Mouse (Mus musculus): Measurements from ENCODE around the gene Stk11. TPM values are rescaled to one million over a fixed set of nuclear protein-coding genes. Genes with fewer than 3 reads are reported as not detected.

Gene Stk11
- polyA plus RNA-seq, 1 experiment from 2014 or later, result 140 TPM

DNA sequence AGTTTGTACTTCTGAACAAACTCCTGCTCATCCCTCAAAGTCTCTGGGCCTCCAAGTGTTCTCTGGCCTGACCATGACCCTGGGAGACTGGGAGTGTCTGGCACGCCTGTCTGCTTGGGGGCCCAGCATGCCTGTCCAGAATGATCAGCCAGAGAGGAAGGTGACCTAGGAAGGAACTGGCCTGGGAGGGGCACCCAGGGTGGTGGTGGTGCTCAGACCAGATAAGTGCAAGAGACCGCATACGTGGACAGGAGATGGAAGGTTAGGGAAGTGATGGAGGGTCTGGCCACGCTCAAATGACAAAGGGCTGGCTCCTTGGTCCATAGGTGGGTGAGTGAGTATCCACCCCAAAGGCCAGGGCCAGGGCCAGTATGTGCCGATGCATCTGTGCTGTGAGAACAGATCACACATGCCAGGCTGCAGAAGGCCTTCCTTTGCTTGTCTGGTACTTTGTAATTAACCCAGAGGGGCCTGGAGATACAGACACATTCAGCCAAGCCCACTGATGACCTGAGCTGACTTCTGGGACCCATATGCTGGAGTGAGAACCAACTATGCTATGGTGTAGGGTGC, 31.6 kb downstream of the Stk11 start:
- in situ Hi-C loops (cut with MboI; ENCODE audit: low pct_unique_long_range_greater_than_20kb), result no loop called here
- no peak for TF ChIP-seq CTCF (IDR thresholded peaks at IDR 0.05)
- H3K27me3 ChIP-seq, result no peaks in the 10 kb centered on the region
- CTCF ChIA-PET, result interaction anchor here (1.1 to 5.6 kb wide), 3 partner anchors 18 to 163 kb away, joined by 3 to 58 read pairs (median 4); partner anchors contain the start of genes Cirbp and Tmem259
- ATAC-seq (no peak), DNase-seq (ENCODE audit: low read depth, low spot score) (no peak)
- POLR2A ChIA-PET, result interaction anchor here (1.4 to 15.5 kb wide), 3 partner anchors 9 to 30 kb away, joined by 3 to 191 read pairs (median 8); partner anchors contain the start of gene Cirbp

DNA sequence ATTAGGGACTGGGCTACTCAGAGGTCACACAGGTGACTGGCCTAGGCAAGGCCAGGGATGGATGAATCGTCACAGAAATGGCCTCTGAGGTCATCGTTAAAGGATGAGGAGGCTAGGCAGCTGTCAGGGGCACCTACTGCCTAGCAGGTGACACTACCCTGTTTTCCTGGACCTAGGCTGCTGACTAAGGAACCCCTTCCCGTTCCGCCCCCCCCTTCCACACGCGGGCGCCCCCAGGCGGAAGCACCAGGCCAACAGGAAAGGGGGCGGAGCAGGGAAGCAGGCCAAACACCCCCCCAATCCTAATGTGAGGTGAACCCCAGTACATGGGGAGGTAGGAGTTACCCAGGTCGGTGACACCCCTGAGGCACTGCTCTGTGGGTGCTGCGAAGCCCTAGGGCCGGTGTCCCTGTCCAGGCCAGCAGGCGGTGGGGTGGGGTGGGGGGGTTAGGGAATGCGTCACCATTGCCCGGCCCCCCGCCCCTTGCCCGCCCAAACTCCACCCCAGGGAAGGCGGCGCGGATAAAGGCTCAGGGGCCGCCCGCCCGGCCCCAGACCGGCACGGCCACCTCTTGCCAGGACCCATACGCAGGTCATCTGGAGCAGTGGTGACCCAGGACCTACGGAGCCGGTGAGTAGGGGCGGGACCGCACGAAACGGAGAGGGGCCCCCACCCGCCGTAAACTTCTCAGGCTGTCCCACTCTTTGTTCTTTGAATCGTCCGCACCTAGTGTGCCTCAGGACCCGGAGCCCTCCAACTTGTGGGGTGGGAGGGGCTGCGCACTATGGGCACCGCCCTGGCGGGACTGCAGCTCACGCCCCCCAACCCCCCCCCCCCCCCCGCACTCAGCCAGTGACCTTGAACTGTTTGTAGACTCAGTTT, 32.4 kb downstream of the Stk11 start, which contains the start of gene Midn:
Midn (plus strand) TSS at position 554 of the 883 bp plus-strand sequence.
- no peaks in the 10 kb centered on the region for H3K27me3 ChIP-seq
- ChIA-PET POLR2A (interaction anchor here (1.0 to 15.5 kb wide), 2 partner anchors 9 to 15 kb away, joined by 4 to 191 read pairs; partner anchors contain the start of gene Cirbp), CTCF (interaction anchor here (1.2 to 5.6 kb wide), 3 partner anchors 18 to 161 kb away, joined by 3 to 58 read pairs (median 9); partner anchors contain the start of gene Cirbp)
- DNase-seq (ENCODE audit: low read depth, low spot score) (no peak), ATAC-seq (peak; percentile 16)
- in situ Hi-C loops (cut with MboI; ENCODE audit: low pct_unique_long_range_greater_than_20kb), result no loop called here
- TF ChIP-seq CTCF (IDR thresholded peaks at IDR 0.05), result no peak

GRCm38 (mm10) chr10:80148610-80149290, 33.1 kb downstream of the Stk11 start:
- ChIA-PET POLR2A (interaction anchor here (1.0 to 15.5 kb wide), 2 partner anchors 8 to 14 kb away, joined by 4 to 191 read pairs; partner anchors contain the start of gene Cirbp), CTCF (interaction anchor here (1.6 kb wide), 1 partner anchor 17 kb away, joined by 9 read pairs; the partner anchor contains the start of gene Cirbp)
- in situ Hi-C loops (cut with MboI; ENCODE audit: low pct_unique_long_range_greater_than_20kb), result no loop called here
- no peaks in the 10 kb centered on the region for H3K27me3 ChIP-seq
- no peak for DNase-seq (ENCODE audit: low read depth, low spot score)
- ATAC-seq, result peak; percentile 4
- no peak for TF ChIP-seq CTCF (IDR thresholded peaks at IDR 0.05)

DNA sequence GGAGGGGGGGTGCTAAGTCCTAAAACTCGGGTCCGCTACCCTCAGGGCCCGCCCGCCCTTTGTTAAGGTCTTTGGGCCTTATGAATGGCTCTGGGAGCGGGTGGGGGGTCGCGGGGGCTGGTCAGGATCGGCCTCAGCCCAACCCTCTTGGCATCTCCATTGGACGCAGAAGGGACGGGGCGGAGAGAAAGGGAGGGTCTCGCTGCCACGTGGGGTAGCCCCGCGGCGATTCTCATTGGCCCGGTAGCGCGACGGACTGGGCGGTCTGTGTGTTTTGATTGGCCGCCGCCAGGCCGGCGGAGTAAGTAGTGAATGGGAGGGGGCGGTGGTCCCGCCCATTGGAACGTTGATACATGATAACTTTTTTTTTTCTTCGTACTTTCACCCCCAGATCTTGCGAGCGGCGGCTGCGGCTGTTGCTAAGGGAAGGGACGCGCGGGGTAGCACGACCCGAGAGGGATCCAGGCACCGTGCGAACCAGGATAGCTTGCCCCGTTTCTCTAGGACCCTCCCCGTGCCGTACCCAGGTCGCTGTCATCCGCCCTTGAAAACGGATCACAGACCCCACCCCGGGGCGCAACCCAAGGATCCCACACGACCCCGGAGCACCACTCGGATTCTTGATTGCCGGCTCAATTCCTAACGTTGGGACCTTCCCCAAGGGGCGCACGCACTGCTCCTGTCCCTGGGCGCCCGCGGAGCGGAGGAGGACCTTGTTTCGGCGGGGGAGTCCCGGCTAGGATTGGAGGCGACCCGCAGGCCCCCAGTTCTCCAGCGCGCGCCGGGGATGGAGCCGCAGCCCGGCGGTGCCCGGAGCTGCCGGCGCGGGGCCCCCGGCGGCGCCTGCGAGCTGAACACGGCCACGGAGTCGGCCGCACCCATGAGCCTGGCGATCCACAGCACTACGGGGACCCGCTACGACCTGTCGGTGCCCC, 34.0 kb downstream of the Stk11 start:
- DNase-seq (ENCODE audit: low read depth, low spot score) (no peak), ATAC-seq (peak; percentile 22)
- no peak for TF ChIP-seq CTCF (IDR thresholded peaks at IDR 0.05)
- POLR2A ChIA-PET, result interaction anchor here (15.5 kb wide), 1 partner anchor 13 kb away, joined by 191 read pairs; the partner anchor contains the start of gene Cirbp
- in situ Hi-C loops (cut with MboI; ENCODE audit: low pct_unique_long_range_greater_than_20kb), result no loop called here
- CTCF ChIA-PET, result interaction anchor here (1.6 kb wide), 1 partner anchor 16 kb away, joined by 9 read pairs; the partner anchor contains the start of gene Cirbp
- H3K27me3 ChIP-seq, result no peaks in the 10 kb centered on the region

- no peak for DNase-seq (ENCODE audit: low read depth, low spot score)
- in situ Hi-C loops (cut with MboI; ENCODE audit: low pct_unique_long_range_greater_than_20kb), result no loop called here
- ATAC-seq, result no peak
- no peak for TF ChIP-seq CTCF (IDR thresholded peaks at IDR 0.05)
- POLR2A ChIA-PET, result interaction anchor here (1.4 to 15.5 kb wide), 3 partner anchors 12 to 97 kb away, joined by 3 to 191 read pairs (median 3); partner anchors contain the start of gene Cirbp
- CTCF ChIA-PET, result interaction anchor here (0.9 to 7.0 kb wide), 2 partner anchors 10 to 15 kb away, joined by 3 to 69 read pairs; partner anchors contain the start of gene Cirbp
- no peaks in the 10 kb centered on the region for H3K27me3 ChIP-seq
These were observed 34.9 kb downstream of the Stk11 start for GRCm38 (mm10) chr10:80150226-80151210.

- no peak for DNase-seq (ENCODE audit: low read depth, low spot score)
- ATAC-seq, result no peak
- ChIA-PET POLR2A (interaction anchor here (0.7 to 15.5 kb wide), 4 partner anchors 11 to 108 kb away, joined by 3 to 191 read pairs (median 4); partner anchors contain the start of gene Cirbp), CTCF (interaction anchor here (0.9 to 7.0 kb wide), 2 partner anchors 9 to 14 kb away, joined by 3 to 69 read pairs; partner anchors contain the start of gene Cirbp)
- no peaks in the 10 kb centered on the region for H3K27me3 ChIP-seq
- in situ Hi-C loops (cut with MboI; ENCODE audit: low pct_unique_long_range_greater_than_20kb), result no loop called here
- no peak for TF ChIP-seq CTCF (IDR thresholded peaks at IDR 0.05)
These were observed 35.8 kb downstream of the Stk11 start for GRCm38 (mm10) chr10:80151211-80152034.

DNA sequence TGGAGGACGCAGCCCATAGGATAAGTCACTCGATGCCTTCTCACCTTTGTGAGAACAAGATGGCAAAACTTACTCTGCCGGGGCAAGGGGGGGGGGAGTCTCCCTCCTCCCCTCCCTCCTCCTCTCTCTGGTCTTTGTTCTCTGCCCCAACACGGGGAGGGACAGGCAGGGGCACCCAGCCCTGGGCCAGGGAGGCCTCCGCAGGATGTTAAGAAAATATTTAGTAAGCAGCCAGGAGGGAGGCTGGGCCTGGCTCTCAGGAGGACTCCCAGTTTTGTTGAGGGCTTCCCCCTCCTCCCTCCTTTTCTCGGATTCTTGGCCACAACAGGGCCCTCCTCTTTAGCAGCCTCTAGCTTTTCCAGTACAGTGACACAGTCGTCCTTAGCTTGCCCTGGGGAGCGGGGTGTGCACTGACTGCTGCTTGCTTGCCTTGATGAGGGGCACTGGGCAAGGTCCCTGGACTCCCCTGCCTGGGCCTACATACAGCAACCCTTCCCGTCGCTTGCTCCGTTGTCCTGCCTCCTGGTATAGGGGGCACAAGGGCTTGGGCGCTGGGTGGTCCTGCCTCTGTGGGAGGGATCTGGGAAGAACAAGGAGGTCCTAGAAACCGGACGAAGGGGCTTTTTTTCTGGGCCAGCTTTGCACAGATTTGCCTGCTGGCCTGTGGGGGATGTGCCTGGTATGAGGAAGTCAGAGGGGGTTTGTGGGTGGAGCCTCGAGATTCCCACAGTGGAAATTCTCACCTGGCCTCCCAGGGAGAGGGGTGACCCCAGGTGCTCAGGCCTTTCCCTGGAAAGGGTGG, 36.7 kb downstream of the Stk11 start:
- DNase-seq (ENCODE audit: low read depth, low spot score) (peak; percentile 77), ATAC-seq (peak; percentile 0)
- in situ Hi-C loops (cut with MboI; ENCODE audit: low pct_unique_long_range_greater_than_20kb), result no loop called here
- no peaks in the 10 kb centered on the region for H3K27me3 ChIP-seq
- CTCF ChIA-PET, result interaction anchor here (7.0 kb wide), 1 partner anchor 13 kb away, joined by 69 read pairs; the partner anchor contains the start of gene Cirbp
- POLR2A ChIA-PET, result interaction anchor here (0.8 to 15.5 kb wide), 5 partner anchors 11 to 224 kb away, joined by 3 to 191 read pairs (median 3); partner anchors contain the start of genes Cirbp and Cnn2
- no peak for TF ChIP-seq CTCF (IDR thresholded peaks at IDR 0.05)
